Mouse (Mus musculus) neural tube, embryonic 11.5 days (tissue): ENCODE measurements around the gene Adgrg3. TPM values are rescaled to one million over a fixed set of nuclear protein-coding genes. Genes with fewer than 3 reads are reported as not detected.

Experiments
- ATAC-seq: fragments of 200-750 bp; cut with Nextera tagmentation; 2 replicates; pipeline ENCODE4 v1.8.0; 2017; ENCODE audit warnings: moderate number of reproducible peaks, mild to moderate bottlenecking, moderate TSS enrichment, moderate library complexity; ENCODE audit not compliant: insufficient read depth, low FRiP score, low TSS enrichment
- DNase-seq: peaks from one replicate; pipeline ENCODE4 v3.0.0-alpha.2; 2015; ENCODE audit warnings: low spot score
- H3K27ac ChIP-seq: fragments of 300-500 bp; sonication (generic); 2 replicates; pipeline ENCODE4 v1.5.1; 2014; ENCODE audit warnings: low read depth, mild to moderate bottlenecking, low read length
- H3K27me3 ChIP-seq: fragments of 300-500 bp; sonication (generic); 2 replicates; pipeline ENCODE4 v1.6.1; 2014; ENCODE audit warnings: mild to moderate bottlenecking, low read length, mixed read lengths; ENCODE audit not compliant: control insufficient read depth, insufficient read depth
- H3K36me3 ChIP-seq: fragments of 300-500 bp; sonication (generic); 2 replicates; pipeline ENCODE4 v1.6.1; 2014; ENCODE audit warnings: mild to moderate bottlenecking, low read length, moderate library complexity, mixed read lengths; ENCODE audit not compliant: control insufficient read depth, insufficient read depth
- H3K4me1 ChIP-seq: fragments of 300-500 bp; sonication (generic); 2 replicates; pipeline ENCODE4 v1.6.1; 2014; ENCODE audit warnings: low read length, mixed read lengths; ENCODE audit not compliant: control insufficient read depth, insufficient read depth
- H3K4me2 ChIP-seq: fragments of 300-500 bp; sonication (generic); 2 replicates; pipeline ENCODE4 v1.6.1; 2014; ENCODE audit warnings: low read depth, mild to moderate bottlenecking, moderate library complexity
- H3K4me3 ChIP-seq: fragments of 300-500 bp; sonication (generic); 2 replicates; pipeline ENCODE4 v1.5.1; 2014; ENCODE audit warnings: low read depth, low read length
- H3K9ac ChIP-seq: fragments of 300-500 bp; sonication (generic); 2 replicates; pipeline ENCODE4 v1.6.1; 2014; ENCODE audit warnings: mild to moderate bottlenecking, low read length
- H3K9me3 ChIP-seq: fragments of 300-500 bp; sonication (generic); 2 replicates; pipeline ENCODE4 v1.6.1; 2016; ENCODE audit warnings: low read length; ENCODE audit not compliant: control insufficient read depth
- WGBS: fragments of 180-500 bp; shearing (Covaris S2); extraction: QIAGEN DNeasy Blood & Tissue Kit; methylation state at CpG from one replicate; pipeline ENCODE4 v1.1.7; 2014; 5-methylcytosine and 5-hydroxymethylcytosine counted together
- polyA plus RNA-seq: library from polyadenylated mRNA; unstranded; fragments of >200 nt; fragmentation: Nextera tagmentation; extraction: Ambion mirVana; gene quantifications from 2 replicates; pipeline ENCODE4 v1.2.1, GENCODE M21; 2014

Gene Adgrg3
- polyA plus RNA-seq, 1 experiment from 2014 or later: 4.1 TPM

- no peak overlapping the region for H3K9ac ChIP-seq
- no peaks in the 10 kb centered on the region for H3K9me3 ChIP-seq
- WGBS: 62% methylated on average over 8 of the region's 8 CpGs
- 0 out of 2 replicates have a peak, but pooled peaks cover 5% of the 10 kb centered on the region for H3K27me3 ChIP-seq
- H3K4me3 ChIP-seq: no peak overlapping the region
- no peak overlapping the region for H3K27ac ChIP-seq
- ATAC-seq (no peak), DNase-seq (no peak)
- no peak overlapping the region for H3K4me2 ChIP-seq
- peaks cover 27% of the 10 kb centered on the region for H3K4me1 ChIP-seq
- H3K36me3 ChIP-seq: no peaks in the 10 kb centered on the region
These were observed 36.5 kb upstream of the Adgrg3 start for GRCm38 (mm10) chr8:94980976-94981375.

GRCm38 (mm10) chr8:94981848-94982247, 35.6 kb upstream of the Adgrg3 start:
- no peak overlapping the region for H3K4me2 ChIP-seq
- ATAC-seq (no peak), DNase-seq (no peak)
- H3K9me3 ChIP-seq: no peaks in the 10 kb centered on the region
- 70% methylated on average over 7 of the region's 7 CpGs for WGBS
- H3K27me3 ChIP-seq: 0 out of 2 replicates have a peak, but pooled peaks cover 3% of the 10 kb centered on the region
- H3K9ac ChIP-seq: no peak overlapping the region
- no peak overlapping the region for H3K27ac ChIP-seq
- H3K4me3 ChIP-seq: no peak overlapping the region
- peaks cover 25% of the 10 kb centered on the region for H3K4me1 ChIP-seq
- no peaks in the 10 kb centered on the region for H3K36me3 ChIP-seq

DNA sequence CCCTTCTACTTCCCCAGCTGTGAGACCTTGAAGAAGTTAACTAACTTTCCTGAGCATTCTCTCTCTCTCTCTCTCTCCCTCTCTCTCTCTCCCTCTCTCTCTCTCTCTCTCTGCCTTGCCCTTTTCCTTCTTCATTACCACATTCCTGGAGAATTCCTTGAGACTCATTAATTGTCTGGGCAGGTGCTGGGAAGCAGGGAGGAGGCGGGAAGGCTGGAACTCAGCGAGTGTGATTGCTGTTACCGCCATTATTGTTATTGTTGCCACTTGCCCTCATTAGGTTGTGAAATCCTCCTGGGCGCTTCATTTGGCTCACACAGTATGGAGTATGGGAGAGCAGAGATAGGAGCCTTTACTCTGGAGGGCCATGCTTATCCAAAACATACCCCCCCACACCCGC, 34.3 kb upstream of the Adgrg3 start:
- H3K4me1 ChIP-seq: peaks cover 17% of the 10 kb centered on the region
- H3K27me3 ChIP-seq: no peaks in the 10 kb centered on the region
- no peaks in the 10 kb centered on the region for H3K36me3 ChIP-seq
- no peak overlapping the region for H3K9ac ChIP-seq
- ATAC-seq (no peak), DNase-seq (no peak)
- H3K27ac ChIP-seq: no peak overlapping the region
- no peak overlapping the region for H3K4me3 ChIP-seq
- no peak overlapping the region for H3K4me2 ChIP-seq
- H3K9me3 ChIP-seq: no peaks in the 10 kb centered on the region
- 10% methylated on average over 5 of the region's 5 CpGs for WGBS

- Histone ChIP-seq H3K9me3 (no peaks in the 10 kb centered on the region), H3K4me1 (peaks cover 11% of the 10 kb centered on the region), H3K9ac (peak overlapping the region; percentile 32; the same call in 1 of the 2 replicates), H3K36me3 (no peaks in the 10 kb centered on the region), H3K27me3 (no peaks in the 10 kb centered on the region), H3K4me3 (no peak overlapping the region), H3K27ac (no peak overlapping the region), H3K4me2 (peak overlapping the region; percentile 31)
- ATAC-seq (peak; percentile 72), DNase-seq (peak; percentile 62)
- 14% methylated on average over 10 of the region's 10 CpGs for WGBS
These were observed 33.5 kb upstream of the Adgrg3 start for GRCm38 (mm10) chr8:94983881-94984516.

- no peak overlapping the region for H3K27ac ChIP-seq
These were observed 32.5 kb upstream of the Adgrg3 start for GRCm38 (mm10) chr8:94985023-94985422.

DNA sequence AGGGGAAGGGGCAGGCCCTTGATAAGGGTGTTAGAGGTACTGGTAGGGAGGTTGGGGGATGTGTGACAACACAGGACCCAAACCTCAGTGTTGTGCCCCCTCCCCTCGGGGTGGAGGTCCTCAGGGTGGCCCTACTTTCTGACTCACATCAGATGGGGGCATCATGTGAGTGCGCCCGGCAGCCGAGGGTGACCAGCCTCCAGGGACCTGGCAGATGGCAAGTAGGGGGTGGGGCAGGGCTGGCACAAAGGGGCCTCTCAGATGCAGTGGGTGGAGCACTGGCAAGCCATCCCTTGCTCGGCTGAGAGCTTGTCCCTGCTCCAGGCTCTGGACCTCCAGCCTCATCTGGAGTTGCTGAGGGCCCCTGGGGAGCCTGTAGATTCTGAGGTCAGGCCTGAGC, 30.8 kb upstream of the Adgrg3 start:
- Histone ChIP-seq H3K9ac (no peak overlapping the region), H3K27ac (no peak overlapping the region), H3K36me3 (no peaks in the 10 kb centered on the region), H3K27me3 (no peaks in the 10 kb centered on the region), H3K4me2 (no peak overlapping the region), H3K4me1 (peaks cover 11% of the 10 kb centered on the region), H3K4me3 (no peak overlapping the region), H3K9me3 (no peaks in the 10 kb centered on the region)
- DNase-seq (no peak), ATAC-seq (no peak; the same call in 1 of the 2 replicates)
- 42% methylated on average over 5 of the region's 5 CpGs for WGBS

More at GRCm38 (mm10) chr8:94985023-94985422, 32.5 kb upstream of the Adgrg3 start:
- ATAC-seq (no peak), DNase-seq (no peak)
- Histone ChIP-seq H3K9me3 (no peaks in the 10 kb centered on the region), H3K4me1 (peaks cover 11% of the 10 kb centered on the region), H3K9ac (no peak overlapping the region), H3K27me3 (no peaks in the 10 kb centered on the region), H3K36me3 (no peaks in the 10 kb centered on the region), H3K4me3 (0 out of 2 replicates have a peak overlapping the region, but pooled peaks have one; percentile 0), H3K4me2 (no peak overlapping the region)
- WGBS: 88% methylated on average over 6 of the region's 6 CpGs

GRCm38 (mm10) chr8:94987553-94987952, 29.9 kb upstream of the Adgrg3 start:
- DNase-seq (no peak), ATAC-seq (no peak)
- Histone ChIP-seq H3K4me3 (no peak overlapping the region), H3K9ac (no peak overlapping the region), H3K4me1 (peaks cover 18% of the 10 kb centered on the region), H3K4me2 (no peak overlapping the region), H3K9me3 (no peaks in the 10 kb centered on the region), H3K27ac (no peak overlapping the region), H3K27me3 (no peaks in the 10 kb centered on the region), H3K36me3 (no peaks in the 10 kb centered on the region)
- 91% methylated on average over 7 of the region's 7 CpGs for WGBS

GRCm38 (mm10) chr8:94988619-94989018, 28.9 kb upstream of the Adgrg3 start:
- Histone ChIP-seq H3K4me1 (peaks cover 26% of the 10 kb centered on the region), H3K4me3 (no peak overlapping the region), H3K36me3 (no peaks in the 10 kb centered on the region), H3K27ac (no peak overlapping the region), H3K9me3 (no peaks in the 10 kb centered on the region), H3K27me3 (no peaks in the 10 kb centered on the region), H3K4me2 (no peak overlapping the region), H3K9ac (no peak overlapping the region)
- WGBS: 87% methylated on average over 6 of the region's 6 CpGs
- no peak for ATAC-seq
- DNase-seq: no peak

- H3K4me1 ChIP-seq: peaks cover 21% of the 10 kb centered on the region
- H3K9ac ChIP-seq: no peak overlapping the region
- H3K4me3 ChIP-seq: no peak overlapping the region
- no peak for DNase-seq
- no peak overlapping the region for H3K4me2 ChIP-seq
- no peaks in the 10 kb centered on the region for H3K36me3 ChIP-seq
- H3K27me3 ChIP-seq: no peaks in the 10 kb centered on the region
- ATAC-seq: no peak
- 93% methylated on average over 4 of the region's 4 CpGs for WGBS
- H3K9me3 ChIP-seq: no peaks in the 10 kb centered on the region
- H3K27ac ChIP-seq: no peak overlapping the region
These were observed 27.8 kb upstream of the Adgrg3 start for GRCm38 (mm10) chr8:94989711-94990110.
